Mouse (Mus musculus) left cerebral cortex, adult 11 months (tissue): ENCODE results near the gene Gm28845.
A peak's percentile ranks its signal among the peaks of the same experiment; 100 is the strongest.

ENCODE experiments used
- DNase-seq: peaks from one replicate; pipeline ENCODE4 v3.0.0; 2022; ENCODE audit warnings: low spot score

The Gm28845 gene

DNA sequence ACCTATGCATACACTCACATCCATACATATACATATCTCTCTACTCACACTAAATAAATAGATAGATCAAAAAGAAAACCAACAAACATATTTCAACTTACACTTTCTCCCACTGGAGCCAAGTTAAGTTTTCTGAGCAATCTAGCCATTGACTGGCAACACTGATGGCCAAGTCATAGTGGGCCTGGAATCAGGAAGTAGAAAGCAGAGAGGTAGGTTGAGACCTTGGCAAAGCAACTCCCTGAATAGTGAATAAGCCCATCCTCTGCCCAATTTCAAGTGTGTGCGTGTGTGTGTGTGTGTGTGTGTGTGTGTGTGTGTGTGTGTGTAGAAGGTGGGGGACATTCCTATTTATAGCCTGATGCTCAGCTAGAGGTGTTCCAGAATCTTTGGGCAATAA is at the start of gene Gm28845:
Gene Gm28845, minus strand, starts transcription at position 121 of the 400 bp plus-strand sequence.
- DNase-seq = no peak

DNA sequence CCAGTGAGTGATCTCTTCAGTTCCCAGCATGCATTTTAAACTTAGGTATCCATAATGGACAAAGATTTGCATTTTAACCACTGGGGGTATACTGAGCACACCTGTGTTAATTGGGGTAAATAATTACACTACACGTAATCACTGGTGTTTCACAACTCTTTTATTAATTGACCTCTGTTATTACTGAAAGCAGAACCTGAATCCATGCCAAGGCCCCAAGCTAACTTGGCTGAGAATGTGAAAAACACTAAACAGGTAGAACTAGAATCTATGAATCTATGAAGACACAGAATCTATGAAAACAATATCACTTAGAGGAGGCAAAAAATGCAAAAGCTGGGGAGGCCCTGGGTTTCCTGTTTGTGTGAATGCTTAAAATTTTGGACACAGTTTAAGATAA is 48.1 kb upstream of the Gm28845 start:
- DNase-seq = no peak

DNA sequence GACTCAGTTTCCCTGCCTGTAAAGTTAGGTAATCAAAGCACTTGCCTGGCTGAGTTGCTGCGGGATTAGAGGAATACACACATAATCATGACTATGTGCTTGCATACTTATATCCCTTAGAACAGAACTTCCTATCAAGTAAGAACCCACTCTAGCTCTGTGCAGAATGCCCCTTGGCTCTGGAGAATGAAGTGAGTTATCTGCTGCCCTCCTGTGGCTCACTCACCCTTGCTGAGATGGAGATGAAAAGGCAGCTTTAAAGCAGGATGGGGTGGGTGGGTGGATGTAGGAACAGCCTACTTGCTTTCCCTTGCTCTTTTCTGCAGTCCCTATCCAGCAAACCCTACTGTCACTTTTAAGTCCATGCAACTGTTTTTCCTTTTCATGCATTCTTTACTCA is 42.9 kb upstream of the Gm28845 start:
- no peak for DNase-seq

DNA sequence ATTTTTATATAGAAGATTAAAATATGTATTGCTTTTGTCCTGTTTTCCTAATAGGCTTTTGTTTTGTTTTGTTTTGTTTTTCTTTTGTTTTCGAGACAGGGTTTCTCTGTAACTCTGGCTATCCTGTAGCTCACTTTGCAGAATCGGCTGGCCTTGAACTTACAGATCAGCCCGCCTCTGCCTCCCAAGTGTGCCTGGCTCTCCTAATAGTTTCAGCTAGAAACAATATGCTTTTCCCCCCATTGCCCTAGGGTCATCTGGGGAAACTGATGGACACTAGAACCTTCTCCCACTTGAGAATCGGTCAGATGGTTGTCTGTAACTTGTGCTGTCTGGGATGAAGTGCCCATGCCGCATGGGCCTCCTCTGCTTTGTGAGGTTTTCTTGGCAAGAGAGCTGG is 36.8 kb upstream of the Gm28845 start:
- no peak for DNase-seq

DNA sequence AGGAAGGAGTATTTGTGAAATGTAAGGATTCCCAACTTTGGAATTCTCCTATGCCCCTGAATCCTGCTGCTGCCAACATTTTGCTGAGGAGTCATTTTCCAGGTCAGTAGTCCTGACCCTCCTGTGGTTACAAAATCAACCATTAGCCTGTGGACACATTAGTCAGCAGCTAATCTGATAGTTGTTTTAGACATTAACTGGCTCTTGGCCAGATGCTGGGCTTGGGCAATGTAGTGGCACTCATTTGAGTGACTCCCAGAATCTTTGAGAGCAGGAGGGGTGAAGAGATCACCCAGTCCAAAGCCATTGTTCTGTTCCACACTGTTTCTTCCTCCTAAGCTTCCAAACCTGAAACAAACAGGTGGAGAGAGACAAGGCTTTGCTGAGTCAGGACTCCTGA is 35.5 kb upstream of the Gm28845 start:
- no peak for DNase-seq

DNA sequence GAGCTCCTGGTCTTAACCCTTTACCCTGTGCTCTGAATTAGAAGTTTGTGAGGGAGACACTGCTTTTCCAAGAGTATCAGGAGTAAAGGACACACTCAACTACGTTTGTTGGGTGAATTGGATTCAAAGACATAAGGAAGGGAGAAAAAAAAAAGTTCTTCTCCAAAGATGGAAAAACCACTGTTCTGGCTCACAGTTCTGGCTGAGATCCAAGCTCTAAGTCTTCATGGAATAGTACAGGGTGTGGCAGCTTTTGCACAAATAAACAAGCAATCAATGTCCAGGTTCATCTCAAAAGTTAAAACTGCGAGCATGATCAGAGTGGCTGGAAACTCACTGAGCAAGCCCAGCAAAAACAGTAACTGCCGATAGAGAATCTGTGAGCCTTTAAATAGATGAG is 28.6 kb upstream of the Gm28845 start:
- no peak for DNase-seq

DNA sequence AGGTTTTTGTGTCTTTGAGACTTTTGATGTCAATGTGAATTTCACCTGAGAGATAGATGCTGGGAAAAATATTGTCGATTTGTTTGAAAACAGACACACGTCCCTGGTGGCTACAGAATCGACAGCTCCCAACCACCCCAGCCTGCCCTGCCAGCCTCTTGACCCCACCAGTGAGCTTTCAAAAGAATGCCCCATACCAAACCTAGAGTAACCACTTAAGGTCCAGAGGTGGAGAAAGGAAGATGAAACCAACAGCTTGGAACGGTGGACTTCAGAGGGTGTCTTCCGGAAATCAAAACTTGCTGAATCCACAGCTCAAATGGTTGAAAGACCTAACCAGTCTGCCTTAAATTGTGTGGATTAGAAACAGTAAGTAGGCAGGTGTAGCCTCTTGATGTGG is 28.0 kb upstream of the Gm28845 start:
- DNase-seq = no peak

DNA sequence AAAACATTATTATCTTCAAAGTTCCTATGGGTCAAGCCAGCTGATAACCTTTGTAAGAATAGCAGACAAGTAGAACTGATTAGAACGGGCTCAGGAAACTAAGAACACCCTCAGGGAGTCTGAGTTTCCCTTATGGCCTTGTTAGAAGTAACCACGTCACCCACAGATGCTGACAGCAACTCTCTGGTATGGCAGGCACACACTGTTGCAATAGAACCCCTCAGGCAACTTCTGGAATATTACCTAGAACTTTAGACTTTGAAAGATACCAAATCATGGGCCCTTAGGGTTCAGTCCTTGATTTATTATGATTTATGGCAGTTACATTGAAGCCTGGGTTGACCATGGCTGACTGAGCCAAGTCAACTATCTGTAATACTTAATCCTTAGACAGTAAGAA is 27.2 kb upstream of the Gm28845 start:
- no peak for DNase-seq

DNA sequence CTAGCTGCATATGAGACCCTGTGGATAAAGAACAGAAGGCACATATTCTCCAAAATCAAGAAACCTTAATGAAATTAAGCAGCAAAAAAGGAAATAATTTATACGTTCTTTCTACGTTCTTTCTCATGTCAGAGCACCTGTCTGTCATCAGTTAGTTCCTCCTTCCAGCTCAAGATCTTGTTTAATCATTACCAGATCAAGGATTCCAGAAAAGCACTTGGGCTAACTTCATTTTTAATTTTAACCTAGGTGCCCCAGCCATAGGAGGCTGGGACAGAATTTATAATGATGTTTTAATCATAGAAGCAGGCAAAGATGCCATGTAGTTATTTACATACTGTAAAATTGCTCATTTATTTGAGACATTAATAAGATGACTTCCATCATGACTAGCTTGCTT is 25.4 kb upstream of the Gm28845 start:
- no peak for DNase-seq

DNA sequence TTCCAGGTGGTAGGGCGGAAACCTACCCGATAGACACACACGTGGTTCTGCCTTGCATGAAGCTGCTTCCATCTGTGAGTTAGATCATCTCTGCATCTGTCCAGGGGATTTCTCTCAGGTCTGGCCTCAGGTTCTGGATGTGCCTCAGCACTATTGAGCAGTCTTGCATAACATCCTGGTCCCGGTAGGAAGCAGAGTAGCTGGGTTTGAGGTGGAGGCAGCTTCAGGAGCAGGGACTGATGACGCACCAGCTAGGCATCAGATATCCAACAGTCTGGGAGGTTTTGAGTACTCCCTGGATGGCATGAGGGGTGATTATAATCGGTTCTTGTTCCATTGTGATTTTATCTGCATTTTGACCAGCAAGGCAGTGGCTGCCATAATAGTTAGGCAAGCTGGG is 18.2 kb upstream of the Gm28845 start:
- no peak for DNase-seq

DNA sequence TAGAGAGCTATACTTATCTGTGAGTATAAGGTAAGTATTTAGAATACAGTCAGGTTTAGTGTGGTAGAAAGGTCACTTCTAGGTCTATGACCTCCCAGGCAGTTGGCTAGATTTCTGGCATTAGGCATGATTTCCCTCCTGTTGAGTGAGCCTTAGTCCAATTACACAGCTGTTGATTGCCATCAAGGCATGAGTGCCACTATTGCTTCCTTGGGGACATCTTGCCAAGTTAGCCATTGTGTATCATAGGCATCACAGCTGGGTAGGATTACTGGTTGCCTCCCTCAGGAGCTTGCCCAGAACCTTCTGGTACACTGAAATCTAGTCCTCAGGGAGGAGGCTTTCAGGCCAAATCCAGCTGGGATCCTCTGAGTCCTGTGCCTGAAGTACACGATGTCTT is 13.5 kb upstream of the Gm28845 start:
- DNase-seq = no peak

DNA sequence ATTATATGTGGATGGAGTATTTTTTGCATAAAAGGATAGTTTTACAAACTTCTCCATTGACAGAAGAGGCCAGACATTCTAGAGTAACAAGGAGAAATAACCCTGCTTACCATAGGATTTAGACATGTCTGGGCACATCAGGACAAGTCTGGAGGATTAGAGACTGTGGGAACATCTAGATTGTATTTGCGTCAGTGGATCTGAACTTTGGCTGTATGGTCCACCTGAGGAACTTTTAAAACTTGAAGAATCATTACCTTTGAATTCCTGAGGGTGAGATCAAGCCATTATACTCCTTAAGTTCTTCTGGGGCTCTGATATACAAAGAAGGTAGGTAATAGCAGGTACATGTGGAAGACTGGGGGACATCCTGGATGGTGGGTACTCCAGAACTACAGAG is 12.3 kb upstream of the Gm28845 start:
- DNase-seq = no peak

DNA sequence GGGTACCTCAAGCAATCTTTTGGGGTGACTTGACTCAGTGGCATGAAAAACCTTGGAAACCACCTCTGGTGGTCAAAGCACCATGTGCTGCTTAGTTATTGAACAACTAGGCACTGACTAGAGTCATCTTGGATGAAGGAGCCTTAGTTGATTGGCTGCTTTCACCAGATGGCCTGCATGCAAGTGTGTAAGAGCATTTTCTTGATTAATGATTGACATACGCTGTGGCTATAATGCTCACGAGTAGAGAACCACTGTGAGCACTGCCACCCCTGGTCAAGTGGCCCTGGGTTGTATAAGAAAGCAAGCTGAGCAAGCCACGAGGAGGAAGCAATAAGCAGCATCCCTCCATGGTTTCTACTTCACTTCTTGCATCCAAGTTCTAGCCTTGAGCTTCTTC is 10.9 kb upstream of the Gm28845 start:
- no peak for DNase-seq

DNA sequence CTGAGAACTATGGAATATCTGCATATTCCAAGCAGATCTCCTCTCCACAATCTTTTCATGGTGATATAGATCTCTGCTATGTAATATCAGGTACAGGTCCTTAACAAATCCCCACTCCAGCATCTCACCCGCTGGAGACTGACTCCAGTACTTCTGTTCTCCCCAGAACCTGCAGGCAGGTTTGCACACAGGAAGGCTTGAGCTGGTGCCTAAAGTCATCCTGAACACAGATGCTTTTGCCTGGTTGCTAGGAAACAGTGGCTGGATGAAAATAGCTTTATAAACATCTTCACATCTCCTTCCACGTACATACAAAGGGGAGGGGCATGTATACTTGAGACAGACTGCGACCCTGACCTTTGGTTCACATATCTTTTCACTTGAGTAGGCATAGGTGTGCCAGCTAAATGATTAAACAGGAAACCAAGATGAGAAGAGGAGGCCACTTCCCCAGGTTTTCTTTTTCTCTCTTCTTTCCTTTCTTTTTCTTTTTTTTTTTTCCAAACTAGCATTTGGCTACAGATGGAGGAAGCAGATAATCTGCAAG is 10.3 kb upstream of the Gm28845 start:
- DNase-seq = no peak

DNA sequence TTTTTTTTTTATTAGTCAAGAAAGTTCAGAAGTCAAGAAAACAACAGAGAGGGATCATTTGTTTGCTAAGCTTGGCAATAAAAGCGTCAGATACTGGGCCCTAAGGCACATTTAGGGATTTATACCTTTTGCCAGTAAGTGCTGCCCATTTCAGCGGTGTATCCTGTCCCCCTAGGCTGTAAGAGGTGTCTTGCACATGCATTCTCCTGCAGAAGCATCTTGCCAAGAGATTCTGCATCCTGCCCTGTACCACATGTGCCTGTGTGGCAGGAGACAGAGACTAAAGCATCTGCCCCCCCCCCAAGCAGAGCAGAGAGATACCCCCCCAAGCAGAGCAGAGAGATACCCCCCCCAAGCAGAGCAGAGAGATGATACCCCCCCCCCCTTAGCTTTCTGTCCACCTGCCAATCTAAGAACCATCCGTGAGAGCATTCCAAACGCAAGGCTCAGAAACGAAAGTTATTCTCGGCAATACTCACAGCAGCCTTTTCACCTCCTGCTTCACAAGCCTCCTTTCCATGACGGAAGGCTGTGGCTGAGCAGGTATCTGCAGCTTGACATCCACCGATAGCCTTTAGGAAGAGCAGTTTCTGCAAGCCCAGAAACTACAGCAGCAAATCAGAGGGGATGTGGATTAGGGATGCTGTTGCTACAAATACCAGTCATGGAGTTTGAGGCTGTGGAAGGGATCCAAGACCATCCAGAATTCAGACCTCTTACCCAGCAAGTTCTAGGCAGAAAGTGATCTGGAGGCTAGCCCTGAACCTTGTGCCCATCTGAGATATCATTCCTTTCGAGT is 3.4 kb upstream of the Gm28845 start, which contains the start of gene D630023F18Rik:
Gene D630023F18Rik, minus strand, starts transcription at position 641 of the 799 bp plus-strand sequence.
- DNase-seq = no peak

DNA sequence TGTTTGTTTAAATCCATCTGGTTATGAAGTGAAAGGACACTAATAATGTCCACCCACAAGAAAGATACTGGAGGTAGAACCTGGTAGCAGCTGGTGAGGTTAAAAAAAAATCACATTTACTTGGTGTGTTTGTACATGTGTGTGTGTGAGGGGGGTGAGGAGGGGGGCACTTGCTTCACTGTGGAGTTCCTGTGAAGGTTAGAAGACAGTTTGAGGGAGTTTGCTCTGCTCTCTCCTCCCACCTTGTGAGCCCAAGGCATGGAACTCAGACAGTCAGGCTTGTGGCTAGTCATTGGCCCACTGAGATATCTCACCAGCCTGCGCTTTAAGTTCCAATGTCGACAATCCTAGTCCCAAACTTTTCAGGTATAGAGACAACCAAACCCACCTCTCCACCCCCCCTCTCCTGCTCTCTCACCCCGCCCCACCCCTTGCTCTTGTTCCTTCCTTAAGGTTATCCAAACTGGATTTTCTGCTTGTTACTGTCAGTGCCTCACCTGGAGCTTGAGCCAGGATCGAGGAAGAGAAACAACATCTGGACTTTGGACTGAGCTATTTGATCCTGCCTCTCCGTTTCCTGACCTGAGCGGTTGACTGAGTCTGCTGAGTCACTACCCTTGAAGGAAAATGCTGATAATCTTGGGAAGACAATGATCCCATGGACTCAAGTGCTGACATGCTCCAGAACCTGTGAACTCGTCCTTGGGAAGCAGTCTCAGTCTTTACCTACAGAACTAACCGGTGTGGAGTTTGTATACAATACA is 1.0 kb downstream of the Gm28845 start:
- no peak for DNase-seq

DNA sequence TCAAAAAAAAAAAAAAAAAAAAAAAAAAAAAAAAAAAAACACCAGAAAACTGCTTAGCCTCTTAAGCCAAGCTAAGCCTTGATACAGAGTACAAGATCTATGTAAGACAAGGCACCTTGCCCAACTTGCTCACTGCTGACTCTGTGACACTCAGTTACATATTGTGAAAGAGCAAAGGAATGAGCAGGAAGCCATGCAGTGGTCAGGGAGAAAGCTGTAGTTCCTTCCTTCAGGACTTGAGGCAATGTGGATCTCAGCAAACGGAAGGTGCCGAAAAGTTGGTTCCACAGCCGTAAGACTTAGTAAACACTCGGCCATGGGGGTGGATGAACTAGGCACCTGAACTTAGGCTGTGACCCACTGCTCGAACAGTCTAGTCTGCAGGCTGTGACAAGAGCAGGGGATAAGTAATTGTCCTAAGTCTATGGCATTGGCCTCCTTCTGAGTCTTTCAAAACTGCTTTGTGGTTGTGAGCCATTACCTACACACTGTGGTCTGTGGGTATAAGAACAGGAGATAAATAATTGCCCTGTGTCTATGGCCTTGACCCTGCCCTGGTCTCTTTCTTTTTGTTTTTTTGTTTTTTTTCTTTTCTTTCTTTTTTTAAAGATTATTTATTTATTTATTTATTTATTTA is 5.7 kb downstream of the Gm28845 start:
- no peak for DNase-seq

DNA sequence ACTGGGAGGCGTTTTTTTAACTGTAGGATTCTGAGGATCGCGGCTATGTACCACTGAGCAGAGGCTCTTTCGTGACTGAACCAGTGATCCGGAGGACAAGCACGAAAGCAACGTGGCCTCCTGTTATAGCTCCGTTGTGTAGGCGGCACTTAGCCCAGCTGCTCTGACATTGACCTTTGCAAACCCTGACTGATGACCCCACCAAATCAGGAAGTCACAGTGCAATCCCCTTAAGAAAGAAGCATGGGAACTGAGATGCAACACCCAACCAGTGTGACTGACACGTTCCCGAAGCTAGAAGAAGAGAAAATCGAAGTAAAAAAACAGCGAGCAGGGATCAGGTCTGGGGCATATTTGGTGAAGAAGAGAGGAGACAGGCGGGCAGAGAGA is 6.6 kb downstream of the Gm28845 start:
- no peak for DNase-seq

DNA sequence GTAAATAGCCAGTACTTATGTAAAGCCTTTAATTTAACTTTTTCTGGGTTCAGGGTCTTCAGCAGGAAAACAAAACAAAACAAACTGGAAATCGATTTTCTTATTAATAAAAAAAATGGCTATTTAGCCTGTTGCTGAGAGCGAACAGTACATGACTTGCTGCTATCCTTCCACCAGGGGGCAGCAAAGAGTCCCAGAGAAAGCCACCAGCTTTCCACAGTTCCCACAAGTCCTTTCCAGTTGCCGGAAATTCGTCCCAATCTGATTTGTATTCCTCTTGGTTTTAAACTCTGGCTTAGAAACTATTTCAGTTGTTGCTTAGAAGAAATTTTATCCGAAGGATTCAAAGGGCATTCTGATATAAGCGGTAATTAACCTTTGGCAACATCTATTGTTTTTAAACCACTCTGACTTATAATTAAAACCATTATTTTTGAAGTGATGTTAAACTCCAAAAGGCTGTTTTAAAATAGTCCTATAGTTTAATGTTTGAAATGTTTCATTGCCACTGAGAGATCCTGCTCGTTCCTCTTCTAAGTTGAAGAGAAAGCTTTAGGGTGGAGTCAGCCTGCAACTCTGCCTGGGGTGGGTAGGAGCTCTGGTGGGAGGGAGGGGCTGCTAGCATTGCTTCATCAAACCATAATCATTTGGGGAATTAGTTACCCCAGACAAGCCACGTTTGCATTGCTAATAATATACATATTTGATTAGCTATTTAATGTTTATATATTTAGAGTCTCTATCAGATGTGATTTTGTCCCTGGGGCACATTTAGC is 7.1 kb downstream of the Gm28845 start:
- peak; percentile 63 for DNase-seq

DNA sequence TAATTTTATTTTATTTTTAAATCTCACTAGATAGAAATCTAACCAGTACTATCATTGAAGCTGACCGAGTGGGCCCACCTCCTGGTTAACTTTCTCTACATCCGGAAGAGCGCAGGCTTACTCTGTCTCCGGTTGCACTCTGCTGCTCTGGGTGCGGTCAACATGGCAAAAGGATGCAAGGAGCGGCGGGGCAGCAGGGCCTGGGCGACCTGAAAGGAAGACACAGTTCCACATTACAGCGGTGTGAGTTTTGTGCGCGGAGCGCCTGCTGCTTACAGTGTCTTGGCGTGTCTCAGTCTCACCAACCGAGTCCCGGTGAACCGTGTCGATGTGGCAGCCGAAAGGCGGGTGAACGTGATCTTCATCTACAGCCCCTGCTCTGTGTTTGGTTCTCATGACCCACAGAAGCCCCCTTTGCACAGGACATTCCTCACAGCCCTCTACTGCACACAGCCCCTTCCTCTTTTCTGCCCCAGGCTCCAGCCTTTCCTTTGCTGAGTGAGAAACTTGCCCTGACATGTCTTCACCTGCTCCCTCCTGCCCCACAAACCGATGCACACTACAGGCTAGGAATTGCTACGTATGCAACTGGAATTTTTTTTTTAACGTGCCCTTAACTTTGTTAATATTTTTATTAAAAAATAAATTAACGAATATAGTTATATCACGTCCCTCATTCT is 9.5 kb downstream of the Gm28845 start:
- DNase-seq = no peak

DNA sequence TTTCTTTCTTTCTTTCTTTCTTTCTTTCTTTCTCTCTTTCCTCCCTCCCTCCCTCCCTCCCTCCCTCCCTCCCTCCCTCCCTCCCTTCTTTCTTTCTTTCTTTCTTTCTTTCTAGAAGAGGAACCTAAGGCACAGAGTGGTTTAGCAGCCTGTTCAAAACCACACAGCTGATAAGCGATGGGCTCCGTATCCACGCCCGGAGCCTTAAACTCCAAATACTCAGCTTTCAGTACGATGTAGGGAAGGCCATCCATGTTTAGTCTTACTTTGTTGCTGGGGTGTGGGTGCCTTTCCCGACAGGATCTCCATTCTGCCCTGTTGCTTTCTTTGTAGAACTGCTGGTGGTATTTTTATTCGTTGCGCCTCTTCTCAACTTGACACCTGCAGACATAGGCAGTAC is 10.2 kb downstream of the Gm28845 start:
- no peak for DNase-seq
